Mouse (Mus musculus) ES-E14 (cell line): ENCODE results near the gene Rnf182. TPM values are rescaled to one million over a fixed set of nuclear protein-coding genes. Genes with fewer than 3 reads are reported as not detected.

Experiments
- DNase-seq: peaks from one replicate; pipeline ENCODE4 v3.0.0-alpha.2; 2013; ENCODE audit warnings: low read depth, low spot score
- H3K27ac ChIP-seq: 2 replicates; pipeline ENCODE4 v1.5.1; 2012; ENCODE audit warnings: low read depth, mild to moderate bottlenecking, low read length, moderate library complexity, mixed read lengths; ENCODE audit not compliant: poor library complexity, insufficient read depth, severe bottlenecking
- H3K36me3 ChIP-seq: 2 replicates; pipeline ENCODE4 v1.6.1; 2012; ENCODE audit warnings: mild to moderate bottlenecking, low read length, moderate library complexity, mixed read lengths; ENCODE audit not compliant: control insufficient read depth, poor library complexity, insufficient read depth, severe bottlenecking
- H3K4me1 ChIP-seq, 2 experiments: fragments of 150-350 bp in 1 of 2; sonication (generic) in 1 of 2; 2 replicates each; pipeline ENCODE4 v1.6.1; 2012; ENCODE audit warnings: low read length in 2 of 2, mild to moderate bottlenecking in 1 of 2, mixed read lengths in 1 of 2; ENCODE audit not compliant: control insufficient read depth in 2 of 2, insufficient read depth in 2 of 2, poor library complexity in 1 of 2
- H3K4me3 ChIP-seq, 2 experiments: fragments of 150-350 bp in 1 of 2; sonication (generic) in 1 of 2; 2 replicates each; pipeline ENCODE4 v1.5.1; 2012; ENCODE audit warnings: low read length in 2 of 2, low read depth in 1 of 2, mild to moderate bottlenecking in 1 of 2, mixed read lengths in 1 of 2; ENCODE audit not compliant: insufficient read depth in 1 of 2, poor library complexity in 1 of 2, severe bottlenecking in 1 of 2
- H3K9ac ChIP-seq: 2 replicates; pipeline ENCODE4 v1.6.1; 2012; ENCODE audit warnings: low read depth, mild to moderate bottlenecking, low read length, mixed read lengths; ENCODE audit not compliant: poor library complexity, insufficient read depth, severe bottlenecking
- H3K9me3 ChIP-seq: fragments of 150-350 bp; sonication (generic); 2 replicates; pipeline ENCODE4 v1.6.1; 2012; ENCODE audit warnings: low read depth, mild to moderate bottlenecking, low read length; ENCODE audit not compliant: control insufficient read depth, insufficient read depth
- CHD2 ChIP-seq: IDR thresholded peaks from 2 replicates; pipeline ENCODE4 v1.6.1; 2014; ENCODE audit warnings: mild to moderate bottlenecking, low read depth, low read length, inconsistent platforms
- HCFC1 ChIP-seq: IDR thresholded peaks from 2 replicates; pipeline ENCODE4 v1.6.1; 2012; ENCODE audit warnings: low read length, inconsistent platforms, borderline replicate concordance; ENCODE audit not compliant: insufficient read depth
- MAFK ChIP-seq: IDR thresholded peaks from 2 replicates; pipeline ENCODE4 v1.6.1; 2014; ENCODE audit warnings: mild to moderate bottlenecking, low read depth, low read length, inconsistent platforms; ENCODE audit not compliant: insufficient read depth
- ZC3H11A ChIP-seq: IDR thresholded peaks from 2 replicates; pipeline ENCODE4 v1.6.1; 2012; ENCODE audit warnings: low read depth, mild to moderate bottlenecking, inconsistent platforms, low read length, borderline replicate concordance
- ZNF384 ChIP-seq: IDR thresholded peaks from 2 replicates; pipeline ENCODE4 v1.6.1; 2012; ENCODE audit warnings: low read depth, low read length, inconsistent platforms
- in situ Hi-C, 2 experiments: fragments of 600-800 bp; cut with MboI; formaldehyde crosslinking; loops; one replicate each; pipeline ENCODE4 v1.15.1; 2025; ENCODE audit warnings: low sequenced_read_pairs in 2 of 2, inconsistent platforms in 1 of 2; ENCODE audit not compliant: unreplicated experiment in 2 of 2
- total RNA-seq: library from RNA; depleted of rRNA; stranded (reverse); fragments of 300-350 nt; gene quantifications from 2 replicates; pipeline ENCODE4 v1.2.3, GENCODE M21; 2012

Rnf182 gene
- total RNA-seq, 1 experiment, result 0.22 TPM

- Histone ChIP-seq H3K36me3 (no peaks in the 10 kb centered on the region), H3K27ac (no peak overlapping the region), H3K4me3 (no peak overlapping the region), H3K9me3 (no peaks in the 10 kb centered on the region), H3K4me1 (peaks cover 10 to 11% of the 10 kb centered on the region in 2 experiments; a peak in 3 of 4 replicates), H3K9ac (no peak overlapping the region)
- in situ Hi-C loops, result loop anchor here in 1 of 2 experiments (25.0 kb wide), 1 partner anchor 149 kb away; no protein-coding TSS in a partner anchor
- TF ChIP-seq HCFC1, result no peak
- TF ChIP-seq ZNF384, result no peak
- no peak for TF ChIP-seq MAFK
- DNase-seq, result no peak
These were observed 27.4 kb upstream of the Rnf182 start for GRCm38 (mm10) chr13:43587844-43588840.

- no peaks in the 10 kb centered on the region for H3K9me3 ChIP-seq
- peak overlapping the region; percentile 7 to 31; a peak in 2 of 4 replicates for H3K4me3 ChIP-seq
- in situ Hi-C loops, result loop anchor here in 1 of 2 experiments (25.0 kb wide), 1 partner anchor 145 kb away; no protein-coding TSS in a partner anchor
- H3K9ac ChIP-seq, result no peak overlapping the region
- H3K4me1 ChIP-seq, result peaks cover 2 to 3% of the 10 kb centered on the region in 2 experiments; a peak in 2 of 4 replicates
- H3K36me3 ChIP-seq, result no peaks in the 10 kb centered on the region
- no peak overlapping the region for H3K27ac ChIP-seq
- TF ChIP-seq HCFC1 (no peak), ZNF384 (no peak), MAFK (no peak), ZC3H11A (no peak), CHD2 (no peak)
- DNase-seq, result no peak
These were observed 23.5 kb upstream of the Rnf182 start for GRCm38 (mm10) chr13:43591828-43592680.

GRCm38 (mm10) chr13:43592681-43593068, 22.8 kb upstream of the Rnf182 start:
- no peak for DNase-seq
- no peak for TF ChIP-seq HCFC1
- peak overlapping the region; percentile 7 to 31; a peak in 2 of 4 replicates for H3K4me3 ChIP-seq
- in situ Hi-C loops, result loop anchor here in 1 of 2 experiments (25.0 kb wide), 1 partner anchor 145 kb away; no protein-coding TSS in a partner anchor
- H3K36me3 ChIP-seq, result no peaks in the 10 kb centered on the region
- H3K9me3 ChIP-seq, result no peaks in the 10 kb centered on the region
- peaks cover 2 to 3% of the 10 kb centered on the region in 2 experiments; a peak in 2 of 4 replicates for H3K4me1 ChIP-seq
- no peak overlapping the region for H3K27ac ChIP-seq
- no peak overlapping the region for H3K9ac ChIP-seq

GRCm38 (mm10) chr13:43595896-43596295, 19.6 kb upstream of the Rnf182 start:
- no peaks in the 10 kb centered on the region for H3K9me3 ChIP-seq
- no peak overlapping the region for H3K4me3 ChIP-seq
- H3K9ac ChIP-seq, result no peak overlapping the region
- peaks cover 2 to 3% of the 10 kb centered on the region in 2 experiments; a peak in 2 of 4 replicates for H3K4me1 ChIP-seq
- no peaks in the 10 kb centered on the region for H3K36me3 ChIP-seq
- DNase-seq, result no peak
- TF ChIP-seq MAFK (no peak), HCFC1 (no peak), ZC3H11A (peak; percentile 96), ZNF384 (no peak)
- H3K27ac ChIP-seq, result no peak overlapping the region
- in situ Hi-C loops, result loop anchor here (5.0 to 25.0 kb wide), 2 partner anchors 131 to 141 kb away; no protein-coding TSS in a partner anchor
